Mouse (Mus musculus) olfactory bulb, adult 2 months (tissue): ENCODE data around the gene Crtc1. TPM values are rescaled to one million over a fixed set of nuclear protein-coding genes. Genes with fewer than 3 reads are reported as not detected.

Source experiments
- H3K27ac ChIP-seq: fragments of 200-500 bp; 2 replicates; pipeline ENCODE4 v1.5.1; 2012; ENCODE audit warnings: low read depth, low read length; ENCODE audit not compliant: insufficient read depth
- H3K4me1 ChIP-seq: fragments of 200-500 bp; 2 replicates; pipeline ENCODE4 v1.6.1; 2012; ENCODE audit warnings: low read length; ENCODE audit not compliant: control insufficient read depth, insufficient read depth
- H3K4me3 ChIP-seq: fragments of 200-500 bp; 2 replicates; pipeline ENCODE4 v1.5.1; 2012; ENCODE audit warnings: mild to moderate bottlenecking, low read depth, low read length, moderate library complexity; ENCODE audit not compliant: insufficient read depth
- CTCF ChIP-seq: fragments of 200-500 bp; IDR thresholded peaks from 2 replicates; pipeline ENCODE4 v1.5.1; 2012; ENCODE audit warnings: low read depth, mild to moderate bottlenecking, low read length, moderate library complexity; ENCODE audit not compliant: insufficient read depth
- POLR2A ChIP-seq: fragments of 200-500 bp; IDR thresholded peaks from 2 replicates; pipeline ENCODE4 v1.6.1; 2012; ENCODE audit warnings: mild to moderate bottlenecking, low read depth, low read length, moderate library complexity; ENCODE audit not compliant: insufficient read depth
- WGBS: fragments of 180-500 bp; shearing (Covaris S2); methylation state at CpG from one replicate; pipeline ENCODE4 v1.1.7; 2018; 5-methylcytosine and 5-hydroxymethylcytosine counted together
- polyA plus RNA-seq: library from polyadenylated mRNA; stranded (reverse); fragments of >200 nt; gene quantifications from 2 replicates; pipeline ENCODE4 v1.2.4, GENCODE M21; 2012; ENCODE audit warnings: low replicate concordance; ENCODE audit not compliant: missing spikeins, insufficient read depth, insufficient read length

The Crtc1 gene
- polyA plus RNA-seq, 1 experiment: not detected

DNA sequence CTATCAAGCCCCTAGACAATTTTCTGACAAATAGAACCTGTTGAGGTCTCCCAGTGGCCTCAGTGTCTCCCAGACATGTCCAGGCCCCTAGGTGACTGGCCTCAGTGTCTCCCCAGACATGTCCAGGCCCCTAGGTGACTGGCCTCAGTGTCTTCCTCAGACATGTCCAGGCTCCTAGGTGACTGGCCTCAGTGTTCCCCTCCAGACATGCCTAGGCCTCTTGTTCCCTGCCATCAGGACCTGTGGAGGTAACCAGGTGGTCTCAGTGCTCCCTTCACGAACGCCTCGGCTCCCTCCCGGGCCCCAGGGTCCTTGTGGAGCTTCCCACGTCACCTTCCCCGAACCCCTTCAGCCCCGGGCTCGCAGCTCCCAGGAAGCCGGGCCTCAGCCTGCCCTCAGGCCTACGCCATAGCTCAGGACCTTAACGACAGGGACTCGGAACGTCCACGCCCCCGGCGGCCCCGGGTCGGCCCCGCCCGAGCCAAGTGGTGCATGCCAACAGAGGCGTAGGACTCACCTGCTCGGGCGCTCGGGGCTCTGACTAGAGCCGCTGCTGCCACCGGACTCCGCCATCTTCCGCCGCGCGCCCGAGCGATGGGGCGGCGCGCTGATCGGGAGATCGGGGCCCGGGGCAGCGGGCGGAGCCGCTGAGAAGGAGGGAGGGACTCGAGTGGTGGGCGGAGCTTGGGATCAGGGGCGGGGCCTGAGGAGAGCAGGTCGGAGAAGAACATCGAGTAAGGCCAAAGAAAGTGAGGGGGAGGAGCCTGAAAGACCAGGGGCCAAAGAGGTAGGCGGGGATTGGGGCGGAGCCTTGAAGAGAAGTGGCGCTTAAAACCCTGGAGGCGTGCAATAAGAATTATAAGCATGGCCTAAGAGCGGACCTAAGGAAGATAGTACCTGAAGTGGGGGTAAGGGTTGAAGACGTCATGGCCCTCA, 37.2 kb upstream of the Crtc1 start, which contains the start of gene Klhl26:
Gene Klhl26 (minus strand): TSS at position 636 of the 936 bp plus-strand sequence.
- no peak within 1 kb of the TSS for H3K27ac ChIP-seq
- TF ChIP-seq POLR2A (no peak; the same call in 1 of the 2 replicates), CTCF (no peak)
- peak within 1 kb of the TSS; percentile 74 for H3K4me3 ChIP-seq
- H3K4me1 ChIP-seq: peaks cover 22% of the 10 kb centered on the region
- WGBS: under 1% methylated on average over 53 of the region's 53 CpGs

DNA sequence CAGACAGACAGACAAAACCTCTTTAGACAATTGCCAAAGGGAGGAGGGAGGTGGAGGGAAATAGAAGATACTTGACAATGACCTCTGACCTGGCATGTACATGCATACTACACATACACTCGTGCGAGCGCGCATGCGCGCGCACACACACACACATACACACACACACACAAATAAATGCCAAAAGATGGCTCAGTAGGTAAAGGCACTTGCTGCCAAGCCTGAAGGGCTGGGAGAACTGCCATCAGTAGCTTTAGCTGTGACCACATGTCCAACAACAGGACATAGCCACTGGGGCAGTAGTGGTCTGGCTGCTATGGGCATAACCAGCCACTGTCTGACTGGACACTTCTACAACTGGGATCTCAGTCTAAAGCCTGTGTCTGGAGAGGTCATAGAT, 32.5 kb upstream of the Crtc1 start:
- H3K4me1 ChIP-seq: peaks cover 39% of the 10 kb centered on the region
- WGBS: 97% methylated on average over 7 of the region's 7 CpGs
- TF ChIP-seq CTCF: no peak
- no peak for TF ChIP-seq POLR2A
- H3K4me3 ChIP-seq: no peak overlapping the region
- H3K27ac ChIP-seq: no peak overlapping the region

GRCm38 (mm10) chr8:70469938-70470337, 30.6 kb upstream of the Crtc1 start:
- 60% methylated on average over 2 of the region's 2 CpGs for WGBS

DNA sequence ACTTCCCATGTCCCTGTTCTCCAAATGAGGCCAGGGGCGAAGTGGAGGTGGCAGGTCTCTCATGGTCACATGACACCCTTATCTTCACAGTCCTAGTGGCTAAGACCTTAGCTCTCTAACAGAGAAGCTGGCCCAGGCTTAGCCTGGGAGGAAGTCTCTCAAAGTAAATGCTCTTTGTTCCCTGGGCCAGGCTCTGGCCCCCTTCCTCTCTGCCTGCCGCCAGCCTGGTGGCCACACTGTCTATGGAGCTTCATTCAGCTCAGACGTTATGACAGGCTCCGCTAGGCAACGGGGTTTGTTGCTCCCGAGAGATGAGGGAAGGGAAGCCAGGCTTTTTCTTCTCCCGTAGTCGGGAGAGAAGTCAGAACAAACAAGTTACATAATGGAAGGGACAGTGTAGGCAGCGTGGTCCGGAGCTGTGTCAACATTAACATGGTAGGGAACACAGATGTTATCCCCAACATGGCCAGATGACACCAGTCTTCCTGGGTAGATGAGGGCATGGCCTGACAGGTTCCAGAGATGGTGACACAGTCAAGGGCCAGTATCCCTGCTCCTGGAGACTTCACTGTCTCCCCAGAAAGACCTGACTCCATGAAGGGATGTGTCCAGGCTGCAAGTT, 30.0 kb upstream of the Crtc1 start:
- TF ChIP-seq CTCF: no peak
- no peak for TF ChIP-seq POLR2A
- H3K27ac ChIP-seq: no peak overlapping the region
- WGBS: 20% methylated on average over 10 of the region's 10 CpGs
- H3K4me1 ChIP-seq: peaks cover 29% of the 10 kb centered on the region
- H3K4me3 ChIP-seq: no peak overlapping the region

More at GRCm38 (mm10) chr8:70469938-70470337, 30.6 kb upstream of the Crtc1 start:
- Histone ChIP-seq H3K27ac (no peak overlapping the region), H3K4me1 (peaks cover 30% of the 10 kb centered on the region), H3K4me3 (no peak overlapping the region)
- TF ChIP-seq CTCF (no peak), POLR2A (no peak)

DNA sequence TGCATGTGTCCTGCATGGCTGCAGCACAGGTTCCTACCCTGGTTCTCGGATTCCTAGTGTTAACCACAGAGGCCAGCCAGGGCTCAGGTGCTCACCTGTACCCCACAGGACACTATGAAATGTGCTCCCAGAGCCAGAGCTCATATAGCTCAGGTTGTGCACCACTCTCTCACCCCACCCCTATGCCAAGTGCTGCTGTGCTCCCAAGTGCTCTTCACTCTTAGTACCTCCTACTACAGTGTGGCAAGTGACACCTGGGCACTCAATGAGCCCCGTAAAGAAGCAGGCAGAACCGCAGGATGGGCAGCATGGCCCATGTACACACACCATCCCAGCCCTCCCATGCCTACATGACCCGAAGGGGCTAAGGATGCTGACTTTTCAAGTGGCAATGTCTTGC, 29.4 kb upstream of the Crtc1 start:
- Histone ChIP-seq H3K27ac (no peak overlapping the region), H3K4me3 (no peak overlapping the region), H3K4me1 (peaks cover 34% of the 10 kb centered on the region)
- no peak for TF ChIP-seq POLR2A
- no peak for TF ChIP-seq CTCF
- WGBS: 93% methylated on average over 4 of the region's 4 CpGs

DNA sequence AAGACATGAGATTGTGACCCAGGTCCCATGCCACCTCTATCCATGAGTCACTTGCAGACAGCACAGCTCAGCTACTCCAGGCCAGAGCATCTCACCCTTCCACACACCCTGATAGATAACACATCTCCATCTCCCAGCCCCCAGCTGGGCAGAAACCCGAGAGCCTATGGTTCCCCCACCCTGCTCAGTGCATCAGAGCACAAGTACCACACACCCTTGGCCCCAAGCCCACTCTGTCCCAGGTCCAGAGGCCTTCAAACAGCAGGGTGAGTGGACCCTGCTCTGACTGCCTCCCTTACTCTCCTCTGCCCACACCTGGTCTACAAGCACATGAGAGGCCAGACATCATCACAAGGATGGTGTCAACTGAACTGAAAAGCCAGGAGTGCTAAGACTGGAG, 28.5 kb upstream of the Crtc1 start:
- no peak for TF ChIP-seq POLR2A
- Histone ChIP-seq H3K4me1 (peaks cover 41% of the 10 kb centered on the region), H3K4me3 (no peak overlapping the region), H3K27ac (no peak overlapping the region)
- 72% methylated on average over 1 of the region's 1 CpGs for WGBS

GRCm38 (mm10) chr8:70467229-70467725, 27.9 kb upstream of the Crtc1 start:
- Histone ChIP-seq H3K4me3 (no peak overlapping the region), H3K4me1 (peaks cover 47% of the 10 kb centered on the region), H3K27ac (no peak overlapping the region)
- 79% methylated on average over 5 of the region's 5 CpGs for whole genome bisulfite sequencing
- TF ChIP-seq POLR2A (no peak), CTCF (no peak)

DNA sequence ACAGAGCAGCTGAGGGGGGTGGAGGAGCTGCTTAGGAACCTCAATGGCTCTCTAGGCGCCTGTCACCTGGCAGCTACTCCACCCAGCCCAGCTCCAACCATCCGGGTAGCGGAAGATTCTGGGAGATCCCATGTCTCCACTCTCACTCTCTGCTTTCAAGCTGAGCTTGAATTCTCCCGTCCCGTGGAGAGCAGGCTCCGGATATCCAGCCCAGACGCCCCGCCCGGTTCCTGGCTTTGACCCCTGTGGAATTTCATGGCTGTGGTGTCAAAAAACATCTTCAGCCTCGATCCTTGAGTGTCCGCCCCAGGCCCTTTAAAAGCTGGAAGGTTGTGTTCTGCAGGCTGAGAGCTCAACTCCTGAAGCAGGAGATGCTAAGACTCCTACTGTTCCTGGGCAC, 27.4 kb upstream of the Crtc1 start:
- Histone ChIP-seq H3K27ac (no peak overlapping the region), H3K4me3 (no peak overlapping the region), H3K4me1 (peaks cover 52% of the 10 kb centered on the region)
- TF ChIP-seq POLR2A: no peak
- no peak for TF ChIP-seq CTCF
- 82% methylated on average over 11 of the region's 11 CpGs for WGBS

- 76% methylated on average over 4 of the region's 4 CpGs for WGBS
- Histone ChIP-seq H3K27ac (no peak overlapping the region), H3K4me1 (peaks cover 56% of the 10 kb centered on the region), H3K4me3 (no peak overlapping the region)
- TF ChIP-seq CTCF: no peak
- no peak for TF ChIP-seq POLR2A
These were observed 26.9 kb upstream of the Crtc1 start for GRCm38 (mm10) chr8:70466305-70466704.
